Mouse (Mus musculus) midbrain, embryonic 12.5 days (tissue): Measurements from ENCODE around the gene Mef2c. TPM values are rescaled to one million over a fixed set of nuclear protein-coding genes. Genes with fewer than 3 reads are reported as not detected.

Source experiments
- ATAC-seq: fragments of 200-750 bp; cut with Nextera tagmentation; 2 replicates; pipeline ENCODE4 v1.8.0; 2017; ENCODE audit warnings: low read depth, moderate TSS enrichment, moderate library complexity; ENCODE audit not compliant: low FRiP score
- H3K27ac ChIP-seq: fragments of 300-500 bp; sonication (generic); replicated peaks from 2 replicates; pipeline ENCODE4 v1.5.1; 2016; ENCODE audit warnings: mild to moderate bottlenecking
- H3K27me3 ChIP-seq: fragments of 300-500 bp; sonication (generic); 2 replicates; pipeline ENCODE4 v1.6.1; 2016; ENCODE audit warnings: mild to moderate bottlenecking
- H3K36me3 ChIP-seq: fragments of 300-500 bp; sonication (generic); 2 replicates; pipeline ENCODE4 v1.6.1; 2016
- H3K4me1 ChIP-seq: fragments of 300-500 bp; sonication (generic); 2 replicates; pipeline ENCODE4 v1.6.1; 2016
- H3K4me2 ChIP-seq: fragments of 300-500 bp; sonication (generic); replicated peaks from 2 replicates; pipeline ENCODE4 v1.6.1; 2016; ENCODE audit warnings: mild to moderate bottlenecking, moderate library complexity
- H3K4me3 ChIP-seq: fragments of 300-500 bp; sonication (generic); 2 replicates; pipeline ENCODE4 v1.5.1; 2016; ENCODE audit warnings: mild to moderate bottlenecking
- H3K9ac ChIP-seq: fragments of 300-500 bp; sonication (generic); replicated peaks from 2 replicates; pipeline ENCODE4 v1.6.1; 2016; ENCODE audit warnings: mild to moderate bottlenecking, moderate library complexity
- H3K9me3 ChIP-seq: fragments of 300-500 bp; sonication (generic); 2 replicates; pipeline ENCODE4 v1.6.1; 2016; ENCODE audit warnings: mild to moderate bottlenecking
- WGBS: fragments of 180-500 bp; shearing (Covaris S2); methylation state at CpG from one replicate; pipeline ENCODE4 v1.1.7; 2016; 5-methylcytosine and 5-hydroxymethylcytosine counted together
- polyA plus RNA-seq: library from polyadenylated mRNA; unstranded; fragments of >200 nt; fragmentation: Nextera tagmentation; extraction: Ambion mirVana; gene quantifications from 2 replicates; pipeline ENCODE4 v1.2.1, GENCODE M21; 2016

Gene Mef2c
- polyA plus RNA-seq, 1 experiment from 2014 or later: 20.5 TPM

DNA sequence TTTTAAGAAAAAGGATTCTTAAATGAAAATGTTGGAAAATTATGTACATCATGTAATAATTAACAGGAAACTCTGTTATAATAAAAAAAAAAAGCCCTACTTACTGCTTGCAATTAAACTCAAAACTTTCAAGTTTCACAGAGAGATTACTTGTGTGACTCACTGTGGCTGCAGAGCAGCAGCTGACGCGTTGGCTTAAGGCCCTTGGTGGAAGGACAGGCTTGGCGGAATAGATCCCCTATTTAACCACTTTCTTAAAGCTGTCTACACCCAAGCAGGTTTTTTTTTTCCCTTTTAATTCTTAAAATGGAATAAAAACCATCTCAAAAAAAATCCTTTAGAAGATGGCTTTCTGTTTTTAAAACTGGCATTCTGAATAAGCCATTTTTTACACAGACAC lies 100.5 kb downstream of the Mef2c start:
- Histone ChIP-seq H3K4me3 (no peak overlapping the region), H3K27ac (no peak overlapping the region), H3K36me3 (no peaks in the 10 kb centered on the region), H3K27me3 (no peaks in the 10 kb centered on the region), H3K9ac (no peak overlapping the region), H3K4me1 (peaks cover 29% of the 10 kb centered on the region), H3K4me2 (no peak overlapping the region), H3K9me3 (no peaks in the 10 kb centered on the region)
- no peak for ATAC-seq
- 9% methylated on average over 3 of the region's 3 CpGs for WGBS

DNA sequence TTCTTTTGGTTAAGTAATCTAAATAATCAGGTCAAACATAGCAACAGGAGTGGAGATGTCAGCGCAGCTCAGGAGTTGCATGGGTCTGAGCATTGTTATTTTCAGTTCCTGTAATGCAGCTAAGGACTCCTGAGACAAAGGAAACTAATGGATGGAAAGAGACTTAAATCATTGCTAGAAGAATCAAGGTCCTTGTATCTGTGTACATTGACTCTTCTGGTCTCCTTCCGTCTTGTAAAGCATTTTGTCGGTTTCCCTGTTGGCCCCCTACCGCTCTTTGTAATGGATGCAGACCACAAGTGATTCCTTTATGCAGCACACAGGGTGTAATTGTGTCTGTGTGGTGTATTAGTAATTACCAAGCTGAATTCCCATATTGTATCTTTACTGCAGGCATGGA lies 101.0 kb downstream of the Mef2c start:
- Histone ChIP-seq H3K4me3 (no peak overlapping the region), H3K4me1 (peaks cover 29% of the 10 kb centered on the region), H3K9ac (no peak overlapping the region), H3K27me3 (no peaks in the 10 kb centered on the region), H3K9me3 (no peaks in the 10 kb centered on the region), H3K4me2 (0 out of 2 replicates have a peak overlapping the region, but pooled peaks have one; percentile 3), H3K27ac (no peak overlapping the region), H3K36me3 (no peaks in the 10 kb centered on the region)
- ATAC-seq: peak; percentile 44
- 23% methylated on average over 4 of the region's 4 CpGs for WGBS

DNA sequence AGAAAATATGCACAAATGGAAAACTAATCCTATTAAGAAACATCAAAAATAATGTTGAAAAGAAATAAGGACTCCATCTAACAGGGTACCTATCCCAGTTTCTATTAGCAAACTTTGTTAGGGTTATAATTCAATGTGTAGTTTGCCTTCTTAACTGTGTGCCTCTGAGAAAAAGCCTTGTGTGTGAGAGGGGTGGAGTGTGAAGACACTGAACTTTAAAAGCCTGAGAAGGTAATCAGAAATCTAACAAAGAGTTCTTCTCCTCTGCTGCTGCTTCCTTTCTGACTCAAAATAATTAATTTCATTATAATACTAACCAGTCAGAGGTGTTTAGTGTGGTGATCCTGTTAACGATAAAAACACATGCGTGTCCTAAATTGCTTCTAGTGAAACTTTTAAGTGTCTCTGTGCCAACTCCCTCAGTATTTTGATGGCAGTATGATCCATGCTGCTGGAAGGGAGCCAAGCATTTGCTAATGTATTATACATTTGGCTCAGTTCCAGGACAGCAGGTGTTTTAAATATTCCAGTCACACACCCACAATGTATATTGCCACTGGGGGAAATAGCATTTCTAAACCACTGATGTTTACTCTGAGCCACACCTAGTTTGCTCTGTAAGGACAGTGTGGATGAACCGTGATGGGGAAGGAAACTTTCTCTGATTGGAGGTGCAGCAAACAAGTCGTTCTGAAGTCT lies 104.2 kb downstream of the Mef2c start:
- ATAC-seq: 0 out of 2 replicates have a peak, but pooled peaks have one; percentile 27
- Histone ChIP-seq H3K4me2 (no peak overlapping the region), H3K9me3 (no peaks in the 10 kb centered on the region), H3K9ac (no peak overlapping the region), H3K27me3 (no peaks in the 10 kb centered on the region), H3K4me3 (no peak overlapping the region), H3K27ac (no peak overlapping the region), H3K36me3 (no peaks in the 10 kb centered on the region), H3K4me1 (peaks cover 29% of the 10 kb centered on the region)
- 55% methylated on average over 4 of the region's 4 CpGs for WGBS

DNA sequence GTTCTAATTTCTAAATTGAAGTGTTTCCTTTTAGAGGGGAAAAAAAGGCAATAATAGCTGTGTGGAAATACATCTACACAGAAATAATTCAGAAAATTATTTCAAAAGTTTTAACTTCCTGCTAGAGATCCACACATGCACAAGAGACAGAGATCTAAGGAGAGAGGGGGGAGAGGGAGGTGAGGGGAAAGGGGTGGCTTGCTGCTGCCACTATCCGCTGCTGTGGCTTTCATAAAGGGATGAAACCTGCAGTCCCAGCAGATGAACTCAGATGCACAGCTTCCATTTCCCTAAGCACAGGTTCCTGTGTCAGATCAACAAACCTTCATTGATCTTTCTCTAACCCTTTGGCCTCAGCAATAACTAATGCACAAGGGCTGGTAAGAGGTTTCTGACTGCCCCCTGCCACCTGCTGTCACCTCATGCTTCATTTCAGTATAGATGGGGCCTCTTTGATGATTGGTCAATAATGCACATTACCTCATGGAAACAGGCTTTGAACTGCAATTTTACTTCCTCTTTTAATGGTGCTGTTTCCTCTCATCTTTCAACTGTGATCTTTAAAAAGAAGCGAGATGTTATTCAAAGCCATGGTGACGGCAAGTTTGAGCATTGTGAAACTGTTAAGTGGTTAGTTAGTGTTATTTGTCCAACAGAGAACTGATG lies 105.2 kb downstream of the Mef2c start:
- WGBS: 63% methylated on average over 3 of the region's 3 CpGs
- Histone ChIP-seq H3K4me1 (peaks cover 24% of the 10 kb centered on the region), H3K27me3 (no peaks in the 10 kb centered on the region), H3K27ac (no peak overlapping the region), H3K9me3 (no peaks in the 10 kb centered on the region), H3K9ac (no peak overlapping the region), H3K4me3 (no peak overlapping the region), H3K36me3 (no peaks in the 10 kb centered on the region), H3K4me2 (no peak overlapping the region)
- ATAC-seq: no peak; the same call in 1 of the 2 replicates

DNA sequence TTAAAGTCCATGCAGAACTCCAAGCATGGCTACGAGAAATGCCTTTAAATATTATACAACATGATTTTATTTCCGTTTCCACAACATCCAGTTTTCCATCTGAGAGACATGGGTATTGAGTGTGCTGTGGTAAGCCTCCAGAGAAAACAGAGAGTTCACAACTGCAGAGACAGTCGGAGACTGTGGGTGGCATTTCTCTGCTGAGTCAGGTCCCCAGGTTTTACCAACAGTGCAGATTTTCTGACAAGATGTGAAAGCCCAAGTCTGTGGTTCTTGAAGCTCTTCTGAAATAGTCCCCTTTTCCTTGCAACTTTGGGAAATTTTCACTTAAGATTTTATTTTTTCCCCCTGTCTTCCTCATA lies 105.7 kb downstream of the Mef2c start:
- WGBS: 77% methylated on average over 3 of the region's 3 CpGs

DNA sequence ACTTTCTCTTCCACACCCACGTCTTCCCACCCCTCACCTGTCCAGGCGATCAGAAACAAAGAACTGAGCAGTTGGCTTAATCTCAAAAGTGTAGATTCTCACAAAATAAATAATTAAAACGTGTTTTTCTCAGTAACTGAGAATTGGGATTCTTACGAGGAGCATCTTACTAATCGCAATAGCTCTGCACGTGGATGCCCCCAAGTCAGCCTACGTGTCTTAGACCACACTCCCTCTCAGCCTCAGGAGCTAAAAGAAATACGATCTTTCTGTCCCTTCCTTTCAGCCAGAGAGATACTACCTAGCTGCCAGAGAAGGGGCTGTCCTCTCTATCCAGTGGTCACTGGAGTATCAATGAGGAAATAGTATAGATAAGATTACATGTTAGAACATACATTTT lies 106.3 kb downstream of the Mef2c start:
- WGBS: 88% methylated on average over 8 of the region's 8 CpGs
- Histone ChIP-seq H3K4me3 (no peak overlapping the region), H3K4me2 (no peak overlapping the region), H3K9me3 (no peaks in the 10 kb centered on the region), H3K27me3 (no peaks in the 10 kb centered on the region), H3K36me3 (no peaks in the 10 kb centered on the region), H3K27ac (no peak overlapping the region), H3K4me1 (peaks cover 15% of the 10 kb centered on the region), H3K9ac (no peak overlapping the region)
- no peak for ATAC-seq

More for the DNA sequence above, 105.7 kb downstream of the Mef2c start:
- no peaks in the 10 kb centered on the region for H3K9me3 ChIP-seq
- no peak overlapping the region for H3K9ac ChIP-seq
- ATAC-seq: no peak
- no peaks in the 10 kb centered on the region for H3K27me3 ChIP-seq
- H3K4me2 ChIP-seq: no peak overlapping the region
- H3K27ac ChIP-seq: no peak overlapping the region
- no peaks in the 10 kb centered on the region for H3K36me3 ChIP-seq
- peaks cover 21% of the 10 kb centered on the region for H3K4me1 ChIP-seq
- H3K4me3 ChIP-seq: no peak overlapping the region

DNA sequence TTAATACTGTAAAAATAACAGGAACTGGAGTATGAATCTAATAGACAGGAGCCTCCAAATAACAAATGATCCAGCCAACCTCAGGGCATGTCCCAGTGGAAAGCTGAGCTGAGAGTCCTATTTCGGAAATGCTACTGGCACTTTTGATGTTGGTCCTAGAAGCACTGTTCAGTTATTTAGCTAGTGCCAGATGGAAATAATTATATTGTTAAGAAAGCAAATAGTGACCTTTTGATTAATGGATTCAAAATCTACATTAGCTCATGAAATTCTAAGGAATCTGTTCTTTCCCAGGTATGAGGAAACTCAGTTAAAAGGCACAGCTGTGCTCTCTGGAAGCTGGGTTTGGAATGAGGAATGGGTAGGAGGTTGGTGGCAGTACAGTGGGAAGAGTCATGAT lies 108.4 kb downstream of the Mef2c start:
- Histone ChIP-seq H3K4me2 (no peak overlapping the region), H3K9ac (no peak overlapping the region), H3K4me3 (no peak overlapping the region), H3K36me3 (no peaks in the 10 kb centered on the region), H3K9me3 (no peaks in the 10 kb centered on the region), H3K27ac (no peak overlapping the region), H3K4me1 (peaks cover 15% of the 10 kb centered on the region), H3K27me3 (no peaks in the 10 kb centered on the region)
- no peak for ATAC-seq
- 85% methylated on average over 1 of the region's 1 CpGs for WGBS

DNA sequence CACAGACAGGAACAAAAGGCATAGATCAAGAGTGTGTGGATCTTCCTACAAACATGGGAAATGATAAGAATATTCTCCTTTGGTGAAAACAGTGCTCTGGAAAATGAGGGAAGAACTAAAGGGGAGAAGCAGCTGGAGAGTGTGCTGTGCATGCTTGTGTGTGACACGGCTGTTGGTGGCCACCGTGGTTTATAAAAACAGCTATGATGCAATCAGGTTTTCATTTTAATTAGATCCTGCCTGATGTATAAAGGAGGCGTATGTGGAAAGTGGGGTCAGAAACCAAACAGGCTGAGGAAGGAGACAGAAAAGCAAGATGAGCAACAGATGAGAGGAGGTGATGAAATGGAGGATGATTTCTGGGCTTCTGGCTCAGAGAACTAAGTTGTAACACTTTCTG lies 112.0 kb downstream of the Mef2c start:
- no peak overlapping the region for H3K4me3 ChIP-seq
- H3K4me1 ChIP-seq: no peaks in the 10 kb centered on the region
- H3K27ac ChIP-seq: no peak overlapping the region
- 92% methylated on average over 3 of the region's 3 CpGs for WGBS
- ATAC-seq: no peak
- H3K9me3 ChIP-seq: no peaks in the 10 kb centered on the region
- H3K9ac ChIP-seq: no peak overlapping the region
- H3K36me3 ChIP-seq: no peaks in the 10 kb centered on the region
- H3K4me2 ChIP-seq: no peak overlapping the region
- H3K27me3 ChIP-seq: no peaks in the 10 kb centered on the region

DNA sequence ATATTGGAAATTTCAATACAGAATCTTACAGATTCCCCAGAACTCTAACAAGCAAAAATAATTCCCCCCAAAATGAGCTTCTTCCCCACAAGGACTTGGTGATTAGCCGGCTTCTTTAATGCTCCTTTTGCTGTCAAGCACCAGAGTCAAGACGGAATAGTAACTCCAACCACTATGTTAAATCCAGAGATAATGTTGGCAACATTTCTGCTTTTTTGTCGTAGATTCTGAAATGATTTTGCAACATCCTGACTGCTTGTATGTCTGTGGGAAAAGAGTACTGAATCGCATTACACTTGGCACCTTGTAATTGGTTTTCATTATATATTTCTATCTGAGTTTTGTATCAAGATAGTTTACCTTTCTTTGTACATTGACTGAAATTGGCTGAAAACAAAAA lies 120.8 kb downstream of the Mef2c start:
- WGBS: 92% methylated on average over 4 of the region's 4 CpGs
- H3K4me3 ChIP-seq: no peak overlapping the region
- no peak for ATAC-seq
- no peak overlapping the region for H3K27ac ChIP-seq
- H3K27me3 ChIP-seq: no peaks in the 10 kb centered on the region
- no peak overlapping the region for H3K9ac ChIP-seq
- H3K4me2 ChIP-seq: no peak overlapping the region
- no peaks in the 10 kb centered on the region for H3K36me3 ChIP-seq
- H3K4me1 ChIP-seq: no peaks in the 10 kb centered on the region
- no peaks in the 10 kb centered on the region for H3K9me3 ChIP-seq

DNA sequence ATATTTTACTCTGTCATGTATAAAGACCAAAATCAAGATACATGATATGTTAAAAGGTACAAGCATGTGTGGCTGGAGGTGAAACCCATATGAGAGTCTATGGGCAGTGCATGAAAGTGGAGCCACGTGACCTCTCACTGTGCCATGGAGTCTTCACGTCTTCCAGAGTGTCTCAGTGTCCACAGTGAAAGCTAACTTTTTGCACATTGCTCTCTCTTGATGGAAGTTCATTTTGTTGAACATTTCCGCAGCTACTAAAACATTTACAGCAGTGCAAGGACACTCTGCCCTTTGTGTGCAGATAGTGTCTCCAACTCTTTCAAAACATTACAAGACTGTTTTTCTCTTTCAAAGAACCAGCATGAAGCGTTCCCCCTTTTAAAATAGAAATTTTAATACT lies 123.6 kb downstream of the Mef2c start:
- no peak overlapping the region for H3K27ac ChIP-seq
- H3K9me3 ChIP-seq: no peaks in the 10 kb centered on the region
- no peak overlapping the region for H3K4me3 ChIP-seq
- H3K27me3 ChIP-seq: no peaks in the 10 kb centered on the region
- 87% methylated on average over 4 of the region's 4 CpGs for WGBS
- no peaks in the 10 kb centered on the region for H3K4me1 ChIP-seq
- ATAC-seq: no peak
- H3K4me2 ChIP-seq: no peak overlapping the region
- no peaks in the 10 kb centered on the region for H3K36me3 ChIP-seq
- no peak overlapping the region for H3K9ac ChIP-seq

DNA sequence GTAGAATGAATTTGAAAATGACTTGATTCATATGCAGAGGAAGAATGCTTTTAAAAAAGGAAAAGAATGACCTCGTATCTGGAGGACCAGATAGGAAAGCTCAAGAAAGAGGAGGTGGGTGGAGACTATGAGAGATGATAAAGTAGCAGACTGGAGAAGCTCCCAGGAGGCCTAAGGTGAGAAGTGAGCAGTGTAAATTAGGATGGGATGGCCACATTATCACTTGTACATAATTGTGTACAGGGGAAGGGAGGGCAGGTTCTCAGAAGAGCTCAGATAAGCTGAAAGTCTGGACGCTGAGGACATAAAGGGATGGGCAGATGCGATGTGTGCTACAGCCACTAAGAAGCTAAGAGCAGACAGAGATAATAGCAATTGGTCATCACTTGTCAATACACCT lies 124.3 kb downstream of the Mef2c start:
- no peak overlapping the region for H3K9ac ChIP-seq
- no peak overlapping the region for H3K4me3 ChIP-seq
- H3K4me1 ChIP-seq: no peaks in the 10 kb centered on the region
- H3K36me3 ChIP-seq: no peaks in the 10 kb centered on the region
- no peak overlapping the region for H3K4me2 ChIP-seq
- no peak overlapping the region for H3K27ac ChIP-seq
- no peaks in the 10 kb centered on the region for H3K9me3 ChIP-seq
- no peak for ATAC-seq
- H3K27me3 ChIP-seq: no peaks in the 10 kb centered on the region
- 83% methylated on average over 3 of the region's 3 CpGs for WGBS

DNA sequence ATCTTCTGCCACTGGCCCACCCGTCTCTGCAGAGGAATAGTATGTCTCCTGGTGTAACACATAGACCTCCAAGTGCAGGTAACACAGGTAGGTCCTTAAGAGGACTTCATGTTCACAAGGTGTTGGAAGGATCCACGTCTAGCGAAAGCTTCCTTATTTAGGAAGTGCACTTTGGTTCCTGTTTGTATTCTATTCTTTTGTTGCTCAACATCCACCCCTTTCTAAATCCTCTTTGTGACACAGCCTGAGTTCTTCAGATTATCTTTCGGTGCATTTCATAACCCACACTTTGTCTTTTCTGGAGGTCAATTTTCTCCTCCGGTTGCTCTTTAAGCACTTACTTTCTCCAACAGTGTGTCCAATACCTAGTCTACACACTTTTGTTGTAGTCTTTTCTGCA lies 129.3 kb downstream of the Mef2c start:
- 90% methylated on average over 5 of the region's 5 CpGs for WGBS
- Histone ChIP-seq H3K36me3 (no peaks in the 10 kb centered on the region), H3K9ac (no peak overlapping the region), H3K27ac (no peak overlapping the region), H3K27me3 (no peaks in the 10 kb centered on the region), H3K4me2 (no peak overlapping the region), H3K9me3 (no peaks in the 10 kb centered on the region), H3K4me1 (peaks cover under 1% of the 10 kb centered on the region; the same call in 1 of the 2 replicates), H3K4me3 (no peak overlapping the region)
- ATAC-seq: no peak
